Mouse (Mus musculus): Measurements from ENCODE around the gene Lect2. TPM values are rescaled to one million over a fixed set of nuclear protein-coding genes. Genes with fewer than 3 reads are reported as not detected.

The Lect2 gene
- total RNA-seq, 2 experiments from 2014 or later, result not detected

DNA sequence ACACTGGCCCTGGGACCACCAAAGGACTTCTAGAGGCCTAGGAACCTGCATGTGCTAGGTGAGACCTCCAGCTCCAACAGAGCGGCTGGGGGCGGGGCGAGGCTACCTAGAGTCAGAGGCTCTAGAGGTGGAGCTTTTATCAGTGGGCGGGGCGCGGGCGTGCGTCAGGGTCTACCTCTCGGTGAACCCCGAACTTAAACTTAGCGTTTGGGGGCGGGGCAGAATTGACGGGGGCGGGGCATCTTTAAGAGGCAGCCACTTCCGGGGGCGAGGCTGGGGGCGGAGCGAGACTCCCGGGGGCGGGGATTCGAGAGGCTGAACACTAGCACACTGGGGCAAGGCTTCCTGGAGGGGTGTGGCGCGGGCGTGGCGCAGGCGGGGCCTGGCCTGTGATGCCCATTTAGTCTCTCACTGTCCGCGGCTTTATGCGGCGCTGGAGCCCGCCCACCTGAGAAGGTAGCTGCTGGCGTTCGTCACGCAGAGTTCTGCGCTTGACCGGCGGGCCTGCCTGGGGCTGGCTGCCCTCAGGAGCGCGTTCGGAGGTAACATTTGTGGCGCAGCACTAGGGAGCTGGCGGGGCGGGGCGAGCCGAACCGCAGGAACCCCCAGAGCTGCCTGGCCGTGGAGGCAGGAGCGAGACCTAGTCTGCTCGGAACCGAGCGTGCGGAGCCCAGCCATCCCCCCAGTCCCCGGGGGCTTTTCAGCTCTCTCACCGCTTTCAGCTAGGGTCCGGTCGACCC lies 26.1 kb downstream of the Lect2 start, which contains the start of gene Fbxl21:
Gene Fbxl21 (plus strand): TSS at position 392 of the 740 bp plus-strand sequence.
- DNase-seq, result peak; percentile 90
- intact Hi-C loops (cut with DNase I; ENCODE audit: low total_unique reads), result no loop called here

DNA sequence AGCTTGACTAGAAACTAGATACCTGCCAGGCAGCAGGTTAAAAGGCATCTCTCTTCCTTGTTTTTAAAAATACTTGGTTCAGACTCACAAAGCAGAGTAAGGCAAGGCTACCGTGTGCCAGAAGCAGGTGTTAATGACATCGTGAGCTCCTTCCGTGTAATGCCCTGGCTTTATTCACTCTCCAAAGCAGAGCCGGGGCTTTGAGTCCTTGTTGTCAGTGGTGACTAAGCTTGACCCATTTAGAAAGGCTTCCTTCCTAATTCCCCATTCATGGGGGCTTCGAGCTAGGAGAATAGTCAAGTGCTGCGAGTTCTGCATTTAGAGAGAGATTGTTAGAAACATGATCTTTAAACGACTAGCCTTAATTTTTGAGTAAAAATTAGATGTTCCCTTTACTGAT lies 31.5 kb downstream of the Lect2 start:
- DNase-seq, result no peak
- intact Hi-C loops (cut with DNase I; ENCODE audit: low total_unique reads), result no loop called here

- no peak for DNase-seq
- intact Hi-C loops (cut with DNase I; ENCODE audit: low total_unique reads), result no loop called here
Observed at GRCm38 (mm10) chr13:56516311-56516710, 32.0 kb downstream of the Lect2 start.

GRCm38 (mm10) chr13:56513595-56513994 lies 34.7 kb downstream of the Lect2 start:
- no peak for DNase-seq
- intact Hi-C loops (cut with DNase I; ENCODE audit: low total_unique reads), result no loop called here

DNA sequence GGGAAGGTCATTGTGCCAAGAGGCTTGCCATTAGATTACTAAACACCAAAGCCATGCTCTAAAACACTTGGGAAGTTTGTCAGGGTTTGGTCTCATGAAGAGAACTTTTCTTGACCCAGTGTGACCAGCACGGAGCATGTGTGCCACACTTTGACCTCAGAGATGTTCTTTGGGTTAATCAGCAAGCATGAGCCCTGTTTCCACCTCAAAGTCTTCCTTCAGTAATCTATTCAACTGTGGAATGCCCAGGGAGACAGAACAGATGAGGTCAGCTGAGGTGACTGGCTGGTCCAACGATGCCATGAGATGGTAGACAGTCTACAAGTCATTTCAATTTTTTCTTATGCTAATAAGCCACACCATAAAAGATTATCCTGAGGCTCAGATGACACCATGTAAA lies 38.5 kb downstream of the Lect2 start:
- intact Hi-C loops (cut with DNase I; ENCODE audit: low total_unique reads), result no loop called here
- no peak for DNase-seq

- intact Hi-C loops (cut with DNase I; ENCODE audit: low total_unique reads), result no loop called here
- DNase-seq, result no peak
Observed at GRCm38 (mm10) chr13:56506871-56507496, 41.3 kb downstream of the Lect2 start.

DNA sequence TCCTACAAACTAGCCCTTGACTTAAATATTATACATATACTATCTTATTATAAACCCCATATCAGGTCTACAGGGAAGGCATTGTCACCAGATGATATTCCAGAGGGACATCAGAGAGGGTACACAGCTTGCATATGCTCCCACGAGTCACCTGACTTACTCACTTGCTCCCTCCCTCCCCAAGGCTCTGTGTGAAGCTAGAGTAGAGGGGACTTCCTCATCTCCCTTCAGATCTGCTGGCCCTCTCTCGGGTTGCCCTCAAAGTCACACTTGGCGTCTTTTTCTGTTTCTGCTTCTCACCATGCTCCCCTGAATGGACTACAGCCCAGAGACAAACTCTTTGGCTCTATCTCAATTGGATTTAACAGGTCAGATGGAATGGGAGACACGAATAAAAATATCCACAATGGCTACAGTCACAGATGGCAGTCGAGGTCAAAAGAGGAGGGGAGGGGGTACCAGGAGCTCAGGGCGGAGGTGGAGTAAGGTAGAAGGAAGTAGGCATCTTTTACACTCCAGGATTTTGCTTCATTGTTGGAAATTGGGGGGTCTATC lies 46.4 kb downstream of the Lect2 start:
- intact Hi-C loops (cut with DNase I; ENCODE audit: low total_unique reads), result no loop called here
- no peak for DNase-seq

GRCm38 (mm10) chr13:56500636-56501035 lies 47.7 kb downstream of the Lect2 start:
- DNase-seq, result no peak
- intact Hi-C loops (cut with DNase I; ENCODE audit: low total_unique reads), result no loop called here

- intact Hi-C loops (cut with DNase I; ENCODE audit: low total_unique reads), result no loop called here
- no peak for DNase-seq
Observed at GRCm38 (mm10) chr13:56500132-56500531, 48.2 kb downstream of the Lect2 start.

DNA sequence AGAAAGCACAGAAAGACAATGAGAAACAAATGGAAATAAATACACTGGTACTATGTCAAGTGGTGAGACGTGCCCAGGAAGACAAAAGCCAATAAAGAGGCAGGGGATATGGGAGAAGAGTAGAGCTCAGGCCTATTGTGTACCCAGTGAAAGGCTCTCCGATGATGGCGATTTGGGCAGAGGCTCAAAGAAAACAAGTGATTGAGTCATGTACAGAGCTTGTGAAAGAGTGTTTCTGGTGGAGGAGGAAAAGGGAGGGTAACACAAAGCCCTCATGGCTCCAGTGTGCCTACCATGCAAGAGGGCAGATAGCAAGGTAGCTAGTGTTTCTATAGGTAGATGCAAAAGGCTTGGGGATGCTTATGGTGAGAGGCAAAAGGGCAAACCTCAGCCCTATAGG lies 53.9 kb downstream of the Lect2 start:
- no peak for DNase-seq

More for the DNA sequence above, 53.9 kb downstream of the Lect2 start:
- intact Hi-C loops (cut with DNase I; ENCODE audit: low total_unique reads), result no loop called here

Other genes with a start within 250 kb of the Lect2 start
- not detected for gene Gm3045, start 121.9 kb downstream of the Lect2 start, total RNA-seq (2021)
- under 1 TPM in 1 of 2 experiments, not detected in 1; 0.08 TPM for gene Slc25a48, start 110.1 kb downstream of the Lect2 start, total RNA-seq (2021)
- gene Il9, start 66.3 kb downstream of the Lect2 start, total RNA-seq (2021), result not detected
- under 1 TPM in 1 of 2 experiments, not detected in 1; 0.14 TPM for gene Fbxl21, start 26.0 kb downstream of the Lect2 start, total RNA-seq (2021)
- 10 to 100 TPM; 33.5 to 45.6 TPM for gene Tgfbi, start 61.0 kb upstream of the Lect2 start, total RNA-seq (2021)
- 10 to 100 TPM; 21.5 to 24.5 TPM for gene Smad5, start 154.5 kb upstream of the Lect2 start, total RNA-seq (2021)
- not detected for gene Gm45623, start 205.3 kb upstream of the Lect2 start, total RNA-seq (2021)